Mouse (Mus musculus): ENCODE data around the gene A530032D15Rik.
"Not testable (repeated sequence)": the region's sequence is repeated elsewhere in the genome, so short reads cannot be mapped to it uniquely, and the experiment has no call there.

DNA sequence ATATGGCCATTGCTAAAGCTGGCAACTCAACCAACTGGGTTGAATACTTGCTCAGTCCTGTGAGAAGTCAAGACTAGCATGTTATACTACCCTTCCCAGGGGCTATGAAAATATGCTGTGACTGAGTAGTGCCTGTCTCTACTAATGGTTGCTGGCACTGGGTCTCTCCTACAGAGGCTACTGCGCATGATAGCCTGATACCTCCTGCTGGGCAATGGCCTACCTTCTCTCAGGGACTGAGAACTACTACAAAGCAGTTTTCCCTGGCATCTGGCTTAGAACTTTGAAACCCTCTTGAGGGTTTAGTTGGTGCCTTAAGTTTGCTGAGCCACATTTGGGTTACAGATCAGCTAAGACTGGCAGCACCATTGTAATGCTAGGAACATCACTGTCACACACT lies 23.4 kb downstream of the A530032D15Rik start:
- not testable (repeated sequence) for TF ChIP-seq GATA1, TAL1 (IDR thresholded peaks at IDR 0.05; ENCODE audit: low read length)

All from erythroblast, embryonic 14.5 days (primary cell).